Mouse (Mus musculus) lung, postnatal 0 days (tissue): ENCODE data around the gene Mef2c. TPM values are rescaled to one million over a fixed set of nuclear protein-coding genes. Genes with fewer than 3 reads are reported as not detected.

Experiments used
- ATAC-seq: fragments of 200-750 bp; cut with Nextera tagmentation; 2 replicates; pipeline ENCODE4 v1.8.0; 2017; ENCODE audit warnings: moderate library complexity
- DNase-seq: peaks from one replicate; pipeline ENCODE4 v3.0.0-alpha.2; 2016; ENCODE audit warnings: low spot score
- H3K27ac ChIP-seq: fragments of 300-500 bp; sonication (generic); 2 replicates; pipeline ENCODE4 v1.5.1; 2014; ENCODE audit warnings: antibody characterized with exemption, mild to moderate bottlenecking, low read length, mixed read lengths
- H3K27me3 ChIP-seq: fragments of 300-500 bp; sonication (generic); replicated peaks from 2 replicates; pipeline ENCODE4 v1.6.1; 2014; ENCODE audit warnings: low read length, mixed read lengths; ENCODE audit not compliant: insufficient read depth
- H3K36me3 ChIP-seq: fragments of 300-500 bp; sonication (generic); 2 replicates; pipeline ENCODE4 v1.6.1; 2014; ENCODE audit warnings: low read length, mixed read lengths; ENCODE audit not compliant: insufficient read depth
- H3K4me1 ChIP-seq: fragments of 300-500 bp; sonication (generic); 2 replicates; pipeline ENCODE4 v1.6.1; 2014; ENCODE audit warnings: antibody characterized with exemption, low read depth, low read length, mixed read lengths; ENCODE audit not compliant: insufficient read depth
- H3K4me2 ChIP-seq: fragments of 300-500 bp; sonication (generic); replicated peaks from 2 replicates; pipeline ENCODE4 v1.6.1; 2014; ENCODE audit warnings: low read depth, mild to moderate bottlenecking, low read length, moderate library complexity, mixed read lengths
- H3K4me3 ChIP-seq: fragments of 300-500 bp; sonication (generic); 2 replicates; pipeline ENCODE4 v1.5.1; 2014; ENCODE audit warnings: low read depth, low read length
- H3K9ac ChIP-seq: fragments of 300-500 bp; sonication (generic); replicated peaks from 2 replicates; pipeline ENCODE4 v1.6.1; 2014; ENCODE audit warnings: low read depth, mild to moderate bottlenecking
- H3K9me3 ChIP-seq: fragments of 300-500 bp; sonication (generic); 2 replicates; pipeline ENCODE4 v1.6.1; 2016; ENCODE audit warnings: low read length, mixed read lengths
- CTCF ChIP-seq: IDR thresholded peaks from 2 replicates; pipeline ENCODE4 v1.5.1; 2016; ENCODE audit warnings: antibody characterized with exemption, mild to moderate bottlenecking
- EP300 ChIP-seq: IDR thresholded peaks from 2 replicates; pipeline ENCODE4 v1.6.1; 2016; ENCODE audit warnings: antibody characterized with exemption, mild to moderate bottlenecking, control low read depth
- WGBS: fragments of 180-500 bp; shearing (Covaris S2); extraction: QIAGEN DNeasy Blood & Tissue Kit; methylation state at CpG from one replicate; pipeline ENCODE4 v1.1.7; 2014; 5-methylcytosine and 5-hydroxymethylcytosine counted together
- polyA plus RNA-seq: library from polyadenylated mRNA; unstranded; fragments of >200 nt; fragmentation: Nextera tagmentation; extraction: Ambion mirVana; gene quantifications from 2 replicates; pipeline ENCODE4 v1.2.1, GENCODE M21; 2015

Gene Mef2c
- polyA plus RNA-seq, 1 experiment from 2014 or later: 35.3 TPM

DNA sequence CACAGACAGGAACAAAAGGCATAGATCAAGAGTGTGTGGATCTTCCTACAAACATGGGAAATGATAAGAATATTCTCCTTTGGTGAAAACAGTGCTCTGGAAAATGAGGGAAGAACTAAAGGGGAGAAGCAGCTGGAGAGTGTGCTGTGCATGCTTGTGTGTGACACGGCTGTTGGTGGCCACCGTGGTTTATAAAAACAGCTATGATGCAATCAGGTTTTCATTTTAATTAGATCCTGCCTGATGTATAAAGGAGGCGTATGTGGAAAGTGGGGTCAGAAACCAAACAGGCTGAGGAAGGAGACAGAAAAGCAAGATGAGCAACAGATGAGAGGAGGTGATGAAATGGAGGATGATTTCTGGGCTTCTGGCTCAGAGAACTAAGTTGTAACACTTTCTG is 112.0 kb downstream of the Mef2c start:
- H3K4me2 ChIP-seq: no peak overlapping the region
- H3K36me3 ChIP-seq: no peaks in the 10 kb centered on the region
- no peak overlapping the region for H3K9ac ChIP-seq
- DNase-seq (no peak), ATAC-seq (no peak)
- H3K27me3 ChIP-seq: no peaks in the 10 kb centered on the region
- H3K4me3 ChIP-seq: no peak overlapping the region
- 62% methylated on average over 3 of the region's 3 CpGs for WGBS
- H3K4me1 ChIP-seq: no peaks in the 10 kb centered on the region
- H3K9me3 ChIP-seq: no peaks in the 10 kb centered on the region
- TF ChIP-seq EP300 (no peak), CTCF (no peak)
- H3K27ac ChIP-seq: no peak overlapping the region

GRCm38 (mm10) chr13:83624651-83625050 is 120.8 kb downstream of the Mef2c start:
- WGBS: 71% methylated on average over 4 of the region's 4 CpGs

DNA sequence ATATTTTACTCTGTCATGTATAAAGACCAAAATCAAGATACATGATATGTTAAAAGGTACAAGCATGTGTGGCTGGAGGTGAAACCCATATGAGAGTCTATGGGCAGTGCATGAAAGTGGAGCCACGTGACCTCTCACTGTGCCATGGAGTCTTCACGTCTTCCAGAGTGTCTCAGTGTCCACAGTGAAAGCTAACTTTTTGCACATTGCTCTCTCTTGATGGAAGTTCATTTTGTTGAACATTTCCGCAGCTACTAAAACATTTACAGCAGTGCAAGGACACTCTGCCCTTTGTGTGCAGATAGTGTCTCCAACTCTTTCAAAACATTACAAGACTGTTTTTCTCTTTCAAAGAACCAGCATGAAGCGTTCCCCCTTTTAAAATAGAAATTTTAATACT is 123.6 kb downstream of the Mef2c start:
- ATAC-seq (no peak), DNase-seq (no peak)
- H3K27me3 ChIP-seq: no peaks in the 10 kb centered on the region
- H3K27ac ChIP-seq: no peak overlapping the region
- TF ChIP-seq EP300 (no peak), CTCF (no peak)
- no peak overlapping the region for H3K4me3 ChIP-seq
- 80% methylated on average over 4 of the region's 4 CpGs for WGBS
- H3K9me3 ChIP-seq: no peaks in the 10 kb centered on the region
- no peak overlapping the region for H3K9ac ChIP-seq
- H3K4me1 ChIP-seq: no peaks in the 10 kb centered on the region
- no peak overlapping the region for H3K4me2 ChIP-seq
- H3K36me3 ChIP-seq: no peaks in the 10 kb centered on the region

More at GRCm38 (mm10) chr13:83624651-83625050, 120.8 kb downstream of the Mef2c start:
- Histone ChIP-seq H3K27ac (no peak overlapping the region), H3K4me1 (no peaks in the 10 kb centered on the region), H3K9ac (no peak overlapping the region), H3K27me3 (no peaks in the 10 kb centered on the region), H3K4me2 (no peak overlapping the region), H3K9me3 (no peaks in the 10 kb centered on the region), H3K4me3 (no peak overlapping the region), H3K36me3 (no peaks in the 10 kb centered on the region)
- DNase-seq (no peak), ATAC-seq (no peak)
- no peak for TF ChIP-seq CTCF
- TF ChIP-seq EP300: no peak

GRCm38 (mm10) chr13:83628139-83628538 is 124.3 kb downstream of the Mef2c start:
- Histone ChIP-seq H3K27me3 (no peaks in the 10 kb centered on the region), H3K27ac (no peak overlapping the region), H3K4me2 (no peak overlapping the region), H3K9me3 (no peaks in the 10 kb centered on the region), H3K4me3 (no peak overlapping the region), H3K9ac (no peak overlapping the region), H3K4me1 (no peaks in the 10 kb centered on the region), H3K36me3 (no peaks in the 10 kb centered on the region)
- 74% methylated on average over 3 of the region's 3 CpGs for WGBS
- TF ChIP-seq CTCF: no peak
- TF ChIP-seq EP300: no peak
- ATAC-seq (no peak), DNase-seq (no peak)

GRCm38 (mm10) chr13:83633155-83633554 is 129.3 kb downstream of the Mef2c start:
- Histone ChIP-seq H3K4me2 (no peak overlapping the region), H3K4me1 (no peaks in the 10 kb centered on the region), H3K9me3 (no peaks in the 10 kb centered on the region), H3K36me3 (no peaks in the 10 kb centered on the region), H3K27me3 (no peaks in the 10 kb centered on the region), H3K9ac (no peak overlapping the region), H3K4me3 (no peak overlapping the region), H3K27ac (no peak overlapping the region)
- ATAC-seq (no peak), DNase-seq (no peak)
- no peak for TF ChIP-seq EP300
- TF ChIP-seq CTCF: no peak
- 78% methylated on average over 5 of the region's 5 CpGs for WGBS

DNA sequence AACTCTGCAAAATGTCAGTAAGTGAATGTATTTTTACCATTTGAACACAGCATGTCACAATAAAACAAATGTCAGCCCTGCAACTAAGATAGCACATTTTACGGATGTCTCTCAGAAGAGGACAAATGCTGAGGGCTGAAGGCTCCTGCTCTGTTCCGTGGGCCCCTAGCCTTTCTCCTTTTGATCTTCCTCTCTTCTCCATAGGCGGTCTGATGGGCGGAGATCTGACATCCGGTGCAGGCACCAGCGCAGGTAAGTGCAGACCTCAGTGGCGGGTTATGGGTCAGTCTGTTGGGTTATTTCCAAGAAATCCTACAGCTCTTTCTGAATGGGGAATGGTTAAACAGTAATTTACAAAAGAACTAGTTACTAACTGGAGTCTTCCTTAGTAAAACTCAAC is 131.4 kb downstream of the Mef2c start:
- Histone ChIP-seq H3K4me3 (no peak overlapping the region), H3K9me3 (no peaks in the 10 kb centered on the region), H3K4me1 (no peaks in the 10 kb centered on the region), H3K36me3 (no peaks in the 10 kb centered on the region), H3K4me2 (no peak overlapping the region), H3K27ac (no peak overlapping the region), H3K27me3 (no peaks in the 10 kb centered on the region), H3K9ac (no peak overlapping the region)
- no peak for DNase-seq
- TF ChIP-seq EP300 (no peak), CTCF (no peak)
- ATAC-seq: no peak
- 53% methylated on average over 7 of the region's 7 CpGs for WGBS

GRCm38 (mm10) chr13:83637666-83638065 is 133.8 kb downstream of the Mef2c start:
- TF ChIP-seq EP300 (no peak), CTCF (no peak)
- DNase-seq (no peak), ATAC-seq (no peak)
- Histone ChIP-seq H3K27ac (no peak overlapping the region), H3K4me1 (no peaks in the 10 kb centered on the region), H3K4me2 (no peak overlapping the region), H3K36me3 (no peaks in the 10 kb centered on the region), H3K4me3 (no peak overlapping the region), H3K27me3 (no peaks in the 10 kb centered on the region), H3K9ac (no peak overlapping the region), H3K9me3 (no peaks in the 10 kb centered on the region)
- WGBS: 95% methylated on average over 3 of the region's 3 CpGs
